Mouse (Mus musculus): ENCODE results near the gene Mgll. TPM values are rescaled to one million over a fixed set of nuclear protein-coding genes. Genes with fewer than 3 reads are reported as not detected.
A peak's percentile ranks its signal among the peaks of the same experiment; 100 is the strongest.

The Mgll gene
- polyA plus RNA-seq (2015; fragmentation: Nextera tagmentation; extraction: Ambion mirVana) = 72.1 and 74.7 TPM in 2 replicates

DNA sequence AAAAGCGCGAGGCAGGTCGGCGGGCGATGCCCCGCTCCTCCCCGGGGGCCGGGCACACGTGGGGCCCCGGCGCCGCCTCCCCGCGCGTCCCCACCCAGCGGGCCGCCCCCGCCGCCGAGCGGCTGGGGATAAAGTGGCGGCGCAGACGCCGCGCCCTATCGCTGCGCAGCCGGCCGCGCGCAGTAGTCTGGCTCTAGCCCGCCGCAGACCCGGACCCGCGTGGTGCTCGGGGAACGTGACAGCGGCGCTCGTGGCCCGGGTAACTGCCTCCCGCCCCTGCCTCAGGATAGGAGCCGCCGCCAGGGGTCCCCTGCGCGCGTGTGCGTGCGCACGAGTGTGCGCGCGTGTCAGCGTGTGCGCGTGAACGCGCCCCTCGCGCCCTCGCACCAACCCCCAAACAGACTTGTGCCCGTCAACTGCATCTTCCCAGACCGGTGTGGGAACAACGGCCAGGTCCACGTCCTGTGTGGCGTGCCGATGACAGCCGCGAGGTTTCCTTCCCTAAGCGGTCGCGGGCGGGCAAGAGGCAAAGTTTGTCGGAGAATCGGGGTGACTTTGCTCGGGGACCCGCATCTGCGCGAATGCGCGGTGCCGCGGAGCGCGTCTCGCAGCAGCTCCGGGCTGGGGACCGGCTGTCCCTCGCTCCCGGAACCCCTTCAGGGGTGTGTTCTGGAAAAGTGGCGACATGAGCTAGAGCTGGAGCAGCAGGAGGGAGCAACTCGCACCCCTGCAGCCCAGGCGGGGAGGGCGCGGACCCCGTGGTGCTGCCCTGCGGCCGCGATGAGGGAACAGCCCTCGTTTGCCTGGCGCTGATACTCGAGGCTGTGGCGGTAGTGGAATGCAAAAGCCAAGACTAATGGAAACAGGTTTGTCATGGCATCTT lies at the start of gene Mgll:
TSS of gene Mgll (plus strand) at position 100 of the 883 bp plus-strand sequence.
- Histone ChIP-seq H3K4me2 (peak within 1 kb of the TSS; percentile 94), H3K36me3 (no peaks in the 10 kb centered on the region), H3K9ac (replicated peaks) (peak within 1 kb of the TSS; percentile 65), H3K27ac (replicated peaks) (peak within 1 kb of the TSS; percentile 78), H3K4me3 (replicated peaks) (peak within 1 kb of the TSS; percentile 52), H3K4me1 (peaks cover 37% of the 10 kb centered on the region), H3K27me3 (replicated peaks) (peaks cover 10% of the 10 kb centered on the region; the same call in 1 of the 2 replicates), H3K9me3 (replicated peaks) (no peaks in the 10 kb centered on the region)
- WGBS = under 1% methylated on average over 105 of the region's 105 CpGs
- ATAC-seq (ENCODE audit: low FRiP score) = peak; percentile 91

DNA sequence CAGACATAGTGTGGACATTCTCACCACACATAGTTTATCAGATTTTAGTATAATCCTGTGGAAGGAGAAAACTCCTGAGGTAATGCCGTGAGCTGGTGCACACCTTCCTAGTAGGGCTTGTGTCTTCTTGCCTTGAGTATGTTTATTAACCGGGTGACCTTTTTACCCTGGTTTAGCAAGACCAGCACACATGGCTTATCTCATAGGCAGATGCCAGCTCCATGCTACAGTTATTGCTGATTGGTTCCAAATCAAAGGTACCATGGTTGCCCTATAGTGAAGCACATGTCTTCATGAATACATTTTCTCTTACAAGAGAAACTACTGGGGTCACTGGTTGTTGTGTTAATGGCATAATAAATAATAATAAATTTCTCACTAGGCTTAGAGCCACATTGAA lies 48.4 kb upstream of the Mgll start:
- H3K4me2 ChIP-seq = no peak overlapping the region
- no peak overlapping the region for H3K9ac ChIP-seq (replicated peaks)
- WGBS = 94% methylated on average over 2 of the region's 2 CpGs
- H3K4me3 ChIP-seq (replicated peaks) = no peak overlapping the region
- no peak overlapping the region for H3K27ac ChIP-seq (replicated peaks)
- no peaks in the 10 kb centered on the region for H3K36me3 ChIP-seq
- no peaks in the 10 kb centered on the region for H3K4me1 ChIP-seq
- no peaks in the 10 kb centered on the region for H3K27me3 ChIP-seq (replicated peaks)
- H3K9me3 ChIP-seq (replicated peaks) = no peaks in the 10 kb centered on the region
- ATAC-seq (ENCODE audit: low FRiP score) = no peak

DNA sequence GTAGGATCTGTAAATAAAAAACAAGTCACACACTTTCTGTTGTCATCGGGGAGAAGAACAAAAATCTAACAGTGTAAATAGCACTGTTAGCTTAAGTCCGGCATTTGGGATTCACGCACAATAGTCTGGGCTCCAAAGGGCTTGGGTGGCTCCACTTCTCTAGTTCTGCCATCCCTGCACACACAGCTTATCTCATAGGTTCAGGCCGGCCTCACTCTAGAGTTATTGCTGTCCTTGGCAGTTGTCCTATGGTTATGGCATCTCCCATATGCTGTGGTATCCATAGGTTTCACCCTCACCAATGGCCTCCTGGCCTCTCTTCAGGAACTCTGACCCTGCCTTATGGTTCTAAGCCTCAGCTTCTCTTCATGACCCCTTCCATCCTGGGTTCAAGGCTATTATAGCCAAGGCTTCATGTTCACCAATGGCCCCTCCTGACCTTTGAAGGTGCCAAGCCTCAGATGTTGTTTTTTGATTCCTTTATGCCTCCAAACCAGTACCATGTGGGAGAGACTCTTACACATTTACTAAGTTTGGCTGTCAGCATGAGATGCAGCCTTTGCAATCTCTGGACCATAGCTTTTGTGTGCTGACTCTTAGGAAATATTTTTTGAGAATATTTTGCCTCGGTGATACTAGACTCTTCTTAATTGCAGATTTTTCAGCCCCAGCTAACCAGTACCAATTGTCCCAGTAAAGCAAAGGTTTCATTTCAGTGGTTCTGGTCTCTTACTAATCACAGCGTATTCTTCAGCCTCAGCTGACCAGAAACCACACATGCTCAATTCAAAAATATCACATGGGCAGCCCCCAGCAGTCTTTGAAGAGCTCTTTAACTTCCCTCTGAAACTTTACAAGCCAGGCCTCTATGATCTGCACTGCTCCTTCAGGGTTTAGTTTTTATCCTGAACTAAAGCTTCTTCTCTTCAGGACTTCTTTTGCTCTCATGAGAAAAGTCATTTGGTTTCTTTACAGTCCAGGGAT lies 47.2 kb upstream of the Mgll start:
- Histone ChIP-seq H3K4me1 (no peaks in the 10 kb centered on the region), H3K9me3 (replicated peaks) (no peaks in the 10 kb centered on the region), H3K27me3 (replicated peaks) (no peaks in the 10 kb centered on the region), H3K27ac (replicated peaks) (no peak overlapping the region), H3K4me3 (replicated peaks) (no peak overlapping the region), H3K4me2 (no peak overlapping the region), H3K36me3 (no peaks in the 10 kb centered on the region), H3K9ac (replicated peaks) (no peak overlapping the region)
- no peak for ATAC-seq (ENCODE audit: low FRiP score)
- WGBS = 91% methylated on average over 6 of the region's 6 CpGs

DNA sequence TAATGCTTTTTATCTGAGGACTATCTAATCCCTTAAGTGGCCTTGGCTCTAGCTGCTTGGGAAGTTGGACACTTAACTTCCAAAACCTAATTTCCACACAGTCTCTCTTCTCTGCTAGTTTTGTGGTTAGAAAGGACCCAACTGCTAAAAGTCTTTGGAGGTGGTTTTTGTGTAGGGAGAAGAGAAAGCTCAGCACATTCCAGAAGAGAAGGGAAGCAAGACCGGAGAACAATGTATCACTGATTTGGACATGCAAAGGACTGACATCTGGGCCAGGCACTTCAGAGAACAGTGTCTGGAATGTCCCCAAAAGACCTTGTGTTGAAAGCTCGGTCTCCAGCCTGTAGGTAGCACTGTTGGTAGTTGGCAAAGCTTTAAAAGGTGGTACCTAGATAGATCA lies 46.5 kb upstream of the Mgll start:
- Histone ChIP-seq H3K9me3 (replicated peaks) (no peaks in the 10 kb centered on the region), H3K4me3 (replicated peaks) (no peak overlapping the region), H3K4me2 (no peak overlapping the region), H3K27ac (replicated peaks) (no peak overlapping the region), H3K4me1 (no peaks in the 10 kb centered on the region), H3K36me3 (no peaks in the 10 kb centered on the region), H3K9ac (replicated peaks) (no peak overlapping the region), H3K27me3 (replicated peaks) (no peaks in the 10 kb centered on the region)
- 80% methylated on average over 2 of the region's 2 CpGs for WGBS
- no peak for ATAC-seq (ENCODE audit: low FRiP score)

DNA sequence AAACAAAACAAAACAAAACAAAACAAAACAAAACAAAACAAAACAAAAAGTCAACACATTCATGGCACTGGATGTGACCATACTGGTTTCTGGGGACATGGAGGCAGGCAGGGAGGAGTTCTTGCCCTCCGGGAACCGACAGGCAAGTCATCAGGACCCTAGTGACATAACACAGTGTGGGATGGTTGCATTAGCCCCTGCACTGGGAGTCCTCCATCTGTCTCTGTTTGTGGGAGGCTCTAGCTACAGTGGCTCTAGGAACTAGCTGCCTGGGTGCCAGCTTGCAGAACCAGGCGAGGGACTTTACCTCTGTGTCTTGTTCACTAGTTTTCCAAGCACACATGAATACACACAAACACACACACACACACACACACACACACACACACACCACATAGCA lies 43.2 kb upstream of the Mgll start:
- no peak for ATAC-seq (ENCODE audit: low FRiP score)
- WGBS = 87% methylated on average over 3 of the region's 3 CpGs
- H3K36me3 ChIP-seq = no peaks in the 10 kb centered on the region

DNA sequence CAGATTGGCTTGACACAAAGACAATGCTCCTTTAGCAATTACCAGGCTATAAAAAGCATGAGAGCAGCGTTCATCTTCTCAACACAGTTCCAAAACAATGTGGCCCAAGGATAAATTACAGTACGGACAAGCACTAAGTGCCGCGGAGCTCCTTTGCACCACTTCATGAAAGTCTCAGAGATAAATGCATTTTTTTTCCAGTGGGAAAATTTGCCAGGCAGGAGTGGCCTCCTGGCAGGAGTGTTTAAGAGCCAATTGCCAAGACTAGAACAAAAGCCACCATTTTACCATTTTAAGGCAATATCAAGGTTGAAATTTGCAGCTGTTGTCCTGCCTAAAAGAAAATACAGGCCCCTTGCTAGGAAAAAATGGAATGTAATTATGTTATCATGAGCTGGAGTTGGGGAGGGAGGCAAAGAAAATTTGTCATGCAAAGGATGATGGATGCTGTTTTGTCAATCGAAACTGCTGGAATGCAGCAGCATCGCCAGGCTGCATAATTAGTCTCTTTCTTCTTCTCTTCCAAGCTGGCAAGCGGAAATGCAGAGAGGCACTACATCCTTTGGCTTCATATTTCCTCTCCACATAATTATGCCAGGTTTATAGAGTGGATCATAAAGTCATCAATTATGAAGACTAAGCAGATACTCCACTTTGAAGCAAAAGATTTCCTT lies 40.7 kb upstream of the Mgll start:
- 24% methylated on average over 7 of the region's 7 CpGs for WGBS

More for the DNA sequence above, 43.2 kb upstream of the Mgll start:
- Histone ChIP-seq H3K4me1 (peaks cover 10% of the 10 kb centered on the region), H3K27me3 (replicated peaks) (no peaks in the 10 kb centered on the region), H3K4me2 (no peak overlapping the region), H3K27ac (replicated peaks) (no peak overlapping the region), H3K4me3 (replicated peaks) (no peak overlapping the region), H3K9ac (replicated peaks) (no peak overlapping the region), H3K9me3 (replicated peaks) (no peaks in the 10 kb centered on the region)

DNA sequence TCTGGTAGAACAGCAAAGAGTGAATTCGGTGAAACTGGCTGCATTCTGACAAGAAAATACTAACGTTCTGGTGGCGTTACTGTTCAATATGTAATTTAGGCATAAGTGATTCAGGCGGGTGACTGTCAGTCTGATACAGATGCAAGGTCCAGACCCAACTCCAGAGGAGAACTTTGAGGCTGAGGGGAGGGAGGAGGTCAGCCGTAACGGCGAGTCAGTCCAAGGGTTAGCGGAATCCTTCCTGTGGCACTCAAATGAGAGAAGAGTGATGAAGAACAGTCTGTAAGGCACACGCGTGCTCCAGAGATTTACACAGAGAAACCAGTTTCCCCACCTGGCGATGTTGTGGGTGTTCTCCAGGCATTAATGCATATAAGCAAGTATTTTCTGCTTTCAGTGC lies 36.0 kb upstream of the Mgll start:
- peaks cover 9% of the 10 kb centered on the region for H3K4me1 ChIP-seq
- no peak overlapping the region for H3K27ac ChIP-seq (replicated peaks)
- H3K27me3 ChIP-seq (replicated peaks) = no peaks in the 10 kb centered on the region
- WGBS = 89% methylated on average over 11 of the region's 11 CpGs
- H3K9ac ChIP-seq (replicated peaks) = no peak overlapping the region
- H3K36me3 ChIP-seq = no peaks in the 10 kb centered on the region
- no peak overlapping the region for H3K4me3 ChIP-seq (replicated peaks)
- ATAC-seq (ENCODE audit: low FRiP score) = no peak
- no peak overlapping the region for H3K4me2 ChIP-seq
- no peaks in the 10 kb centered on the region for H3K9me3 ChIP-seq (replicated peaks)

More for the DNA sequence above, 40.7 kb upstream of the Mgll start:
- H3K4me3 ChIP-seq (replicated peaks) = no peak overlapping the region
- no peak overlapping the region for H3K9ac ChIP-seq (replicated peaks)
- H3K36me3 ChIP-seq = no peaks in the 10 kb centered on the region
- peak overlapping the region; percentile 49 for H3K27ac ChIP-seq (replicated peaks)
- H3K4me2 ChIP-seq = no peak overlapping the region
- no peaks in the 10 kb centered on the region for H3K27me3 ChIP-seq (replicated peaks)
- H3K4me1 ChIP-seq = peaks cover 10% of the 10 kb centered on the region
- ATAC-seq (ENCODE audit: low FRiP score) = no peak
- no peaks in the 10 kb centered on the region for H3K9me3 ChIP-seq (replicated peaks)

DNA sequence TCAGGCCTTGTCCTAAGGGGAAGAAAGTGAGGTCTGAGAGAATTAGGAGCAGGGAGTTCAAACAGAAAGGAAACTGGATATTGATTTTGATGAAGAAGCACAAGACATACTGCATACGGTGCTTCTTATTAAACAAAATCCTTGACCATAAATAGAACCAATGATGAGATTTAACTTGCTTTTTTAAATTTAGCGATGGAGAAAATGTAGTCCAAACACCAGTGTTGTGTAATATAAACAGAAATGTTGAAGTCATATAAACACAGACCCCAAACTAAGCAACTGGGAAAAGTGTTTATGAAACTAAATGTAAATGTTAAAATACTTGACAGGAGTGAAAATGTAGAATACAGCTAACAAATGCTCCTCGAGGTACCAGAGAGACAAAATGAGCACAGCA lies 35.5 kb upstream of the Mgll start:
- no peak overlapping the region for H3K9ac ChIP-seq (replicated peaks)
- H3K27me3 ChIP-seq (replicated peaks) = no peaks in the 10 kb centered on the region
- H3K9me3 ChIP-seq (replicated peaks) = no peaks in the 10 kb centered on the region
- H3K4me2 ChIP-seq = no peak overlapping the region
- H3K4me1 ChIP-seq = peaks cover 3% of the 10 kb centered on the region
- no peak overlapping the region for H3K4me3 ChIP-seq (replicated peaks)
- 68% methylated on average over 3 of the region's 3 CpGs for WGBS
- H3K36me3 ChIP-seq = no peaks in the 10 kb centered on the region
- H3K27ac ChIP-seq (replicated peaks) = no peak overlapping the region
- ATAC-seq (ENCODE audit: low FRiP score) = no peak

DNA sequence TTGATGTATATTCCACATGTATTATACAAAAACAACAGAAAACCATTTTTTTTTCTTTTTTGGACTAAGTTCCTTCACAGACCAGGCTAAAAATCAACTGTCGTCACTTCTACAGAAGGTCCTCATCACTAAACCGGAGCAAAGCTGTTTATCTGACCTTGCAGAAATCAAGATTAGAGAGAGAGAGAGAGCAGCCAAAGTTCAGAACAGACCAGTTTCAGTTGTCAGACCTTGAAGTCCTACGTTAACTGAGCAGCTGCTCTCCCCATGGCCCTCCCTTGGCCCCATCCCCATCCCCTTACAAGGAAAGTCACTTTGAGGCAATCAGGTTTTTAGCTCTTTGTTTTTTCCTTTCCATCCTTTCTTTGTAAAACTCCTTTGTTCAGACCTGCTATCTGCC lies 34.0 kb upstream of the Mgll start:
- no peaks in the 10 kb centered on the region for H3K4me1 ChIP-seq
- H3K27ac ChIP-seq (replicated peaks) = no peak overlapping the region
- 76% methylated on average over 3 of the region's 3 CpGs for WGBS
- no peak overlapping the region for H3K9ac ChIP-seq (replicated peaks)
- H3K4me3 ChIP-seq (replicated peaks) = no peak overlapping the region
- no peak for ATAC-seq (ENCODE audit: low FRiP score)
- no peaks in the 10 kb centered on the region for H3K27me3 ChIP-seq (replicated peaks)
- H3K36me3 ChIP-seq = no peaks in the 10 kb centered on the region
- H3K9me3 ChIP-seq (replicated peaks) = no peaks in the 10 kb centered on the region
- no peak overlapping the region for H3K4me2 ChIP-seq

DNA sequence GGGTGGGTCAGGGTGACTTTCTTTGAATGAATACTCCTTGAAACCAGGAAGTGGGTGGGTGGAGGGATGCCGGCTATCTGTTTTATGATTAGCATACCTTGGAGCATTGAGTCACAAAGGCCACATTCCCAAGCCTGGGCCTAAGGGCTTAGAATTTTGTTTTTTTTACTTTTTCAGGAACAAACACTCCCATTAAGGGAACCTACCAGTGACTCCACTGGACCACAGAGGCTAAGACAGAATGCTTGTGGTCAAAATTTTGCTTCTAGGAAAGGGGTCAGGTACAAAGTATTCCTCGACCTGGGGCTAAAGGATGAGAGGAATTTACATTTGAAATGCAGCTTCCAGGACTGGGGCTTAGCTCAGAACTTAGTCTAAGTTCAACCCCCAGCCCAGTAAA lies 32.9 kb upstream of the Mgll start:
- Histone ChIP-seq H3K4me2 (no peak overlapping the region), H3K9ac (replicated peaks) (no peak overlapping the region), H3K27ac (replicated peaks) (no peak overlapping the region), H3K4me1 (no peaks in the 10 kb centered on the region), H3K27me3 (replicated peaks) (no peaks in the 10 kb centered on the region), H3K4me3 (replicated peaks) (no peak overlapping the region), H3K36me3 (no peaks in the 10 kb centered on the region), H3K9me3 (replicated peaks) (no peaks in the 10 kb centered on the region)
- 78% methylated on average over 2 of the region's 2 CpGs for WGBS
- no peak for ATAC-seq (ENCODE audit: low FRiP score)

DNA sequence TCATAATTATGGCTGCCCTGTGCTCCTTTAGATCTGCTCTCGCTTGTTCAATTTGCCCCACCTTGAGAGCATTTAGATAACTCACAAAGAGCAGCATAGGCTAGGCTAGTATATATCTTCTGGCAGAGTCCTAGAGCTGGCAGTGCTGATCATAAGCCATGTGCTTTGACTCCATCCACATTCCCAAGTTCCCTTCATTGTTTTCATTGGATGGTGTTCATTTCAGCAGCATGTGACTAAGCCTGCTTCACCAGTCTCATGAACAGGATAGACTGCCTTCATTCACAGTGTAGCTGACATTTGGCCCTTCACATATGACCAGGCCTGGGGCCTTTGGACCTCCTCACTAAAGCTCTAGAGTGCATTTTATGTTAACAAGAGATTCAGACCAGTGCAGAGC lies 21.3 kb upstream of the Mgll start:
- no peak for ATAC-seq (ENCODE audit: low FRiP score)
- Histone ChIP-seq H3K4me2 (no peak overlapping the region), H3K4me3 (replicated peaks) (no peak overlapping the region), H3K9me3 (replicated peaks) (no peaks in the 10 kb centered on the region), H3K27me3 (replicated peaks) (no peaks in the 10 kb centered on the region), H3K9ac (replicated peaks) (no peak overlapping the region), H3K36me3 (no peaks in the 10 kb centered on the region), H3K4me1 (peaks cover 4% of the 10 kb centered on the region; the same call in 1 of the 2 replicates), H3K27ac (replicated peaks) (no peak overlapping the region)
- WGBS = 92% methylated on average over 1 of the region's 1 CpGs

Measured in neural tube, embryonic 15.5 days (tissue).